Mouse (Mus musculus) brain, adult 2 months (tissue): ENCODE measurements around the gene Crb1.
"Not testable (repeated sequence)": the region's sequence is repeated elsewhere in the genome, so short reads cannot be mapped to it uniquely, and the experiment has no call there.

Experiments
- DNase-seq: peaks from one replicate; pipeline ENCODE4 v3.0.0; 2011; ENCODE audit warnings: low read depth, low spot score

The Crb1 gene

GRCm38 (mm10) chr1:139328811-139329210, 48.1 kb downstream of the Crb1 start:
- DNase-seq, result peak; percentile 10

GRCm38 (mm10) chr1:139328286-139328685, 48.6 kb downstream of the Crb1 start:
- peak; percentile 47 for DNase-seq

- no peak for DNase-seq
These were observed 51.5 kb downstream of the Crb1 start for GRCm38 (mm10) chr1:139325378-139325777.

GRCm38 (mm10) chr1:139319798-139320197, 57.1 kb downstream of the Crb1 start:
- DNase-seq, result no peak

- peak; percentile 19 for DNase-seq
These were observed 62.5 kb downstream of the Crb1 start for GRCm38 (mm10) chr1:139314297-139314874.

GRCm38 (mm10) chr1:139308915-139309314, 68.0 kb downstream of the Crb1 start:
- peak; percentile 31 for DNase-seq

- DNase-seq, result not testable (repeated sequence)
These were observed 74.4 kb downstream of the Crb1 start for GRCm38 (mm10) chr1:139302519-139302918.

- DNase-seq, result no peak
These were observed 75.1 kb downstream of the Crb1 start for GRCm38 (mm10) chr1:139301830-139302229.

- no peak for DNase-seq
These were observed 84.9 kb downstream of the Crb1 start for GRCm38 (mm10) chr1:139292023-139292422.

- DNase-seq, result no peak
These were observed 85.3 kb downstream of the Crb1 start for GRCm38 (mm10) chr1:139291593-139291992.

- no peak for DNase-seq
These were observed 100.1 kb downstream of the Crb1 start for GRCm38 (mm10) chr1:139276619-139277320.

- DNase-seq, result peak; percentile 82
These were observed 109.1 kb downstream of the Crb1 start for GRCm38 (mm10) chr1:139267844-139268243.

GRCm38 (mm10) chr1:139264245-139264644, 112.7 kb downstream of the Crb1 start:
- no peak for DNase-seq

GRCm38 (mm10) chr1:139263158-139263557, 113.7 kb downstream of the Crb1 start:
- no peak for DNase-seq

GRCm38 (mm10) chr1:139255581-139255980, 121.3 kb downstream of the Crb1 start:
- DNase-seq, result peak; percentile 22

GRCm38 (mm10) chr1:139252041-139252440, 124.9 kb downstream of the Crb1 start:
- DNase-seq, result no peak

GRCm38 (mm10) chr1:139249159-139249558, 127.7 kb downstream of the Crb1 start:
- DNase-seq, result no peak

- DNase-seq, result no peak
These were observed 130.0 kb downstream of the Crb1 start for GRCm38 (mm10) chr1:139246723-139247380.

- peak; percentile 6 for DNase-seq
These were observed 140.1 kb downstream of the Crb1 start for GRCm38 (mm10) chr1:139236794-139237193.

GRCm38 (mm10) chr1:139234611-139235568, 142.0 kb downstream of the Crb1 start:
- no peak for DNase-seq

GRCm38 (mm10) chr1:139232636-139233035, 144.3 kb downstream of the Crb1 start:
- no peak for DNase-seq
